In the genomic region with DNA sequence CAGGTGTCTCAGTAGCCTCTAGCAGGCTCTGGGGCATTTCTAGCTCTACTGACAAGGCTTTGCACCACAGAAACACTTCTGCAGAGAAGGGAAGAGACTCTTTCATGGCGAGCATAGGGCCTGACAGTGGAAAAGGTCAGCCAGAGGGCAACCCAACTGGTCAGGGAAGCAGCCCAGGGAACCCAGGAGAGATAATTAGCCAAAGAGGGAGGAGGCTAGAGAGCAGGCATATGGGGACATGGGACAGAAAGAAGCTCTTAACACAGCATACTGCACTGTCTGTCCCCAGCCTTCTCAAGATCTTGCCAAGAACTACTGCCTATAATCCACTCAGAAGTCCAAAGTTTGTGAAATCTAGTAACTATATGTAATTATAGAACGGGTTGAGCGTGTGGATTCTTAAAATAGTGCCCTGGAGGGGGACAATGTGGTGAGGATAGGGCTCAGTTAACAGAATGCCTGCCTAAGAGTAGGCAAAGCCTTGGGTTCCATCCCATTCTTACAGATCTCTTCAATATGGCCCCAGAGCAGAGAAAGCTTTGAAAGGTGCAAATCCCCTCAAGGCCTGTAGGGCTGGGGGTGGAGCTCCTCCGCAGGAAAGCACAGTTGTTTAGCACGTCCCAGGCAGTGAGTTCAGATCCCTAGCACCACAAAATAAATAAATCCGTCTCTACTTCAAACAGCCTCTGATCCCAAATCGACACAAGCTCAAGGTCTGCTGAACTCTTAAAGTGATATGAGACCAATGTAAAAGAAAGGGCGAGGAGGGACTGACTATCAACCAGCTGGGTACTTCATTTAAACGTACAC, we compare ENCODE assay signal across 9 mouse cellular contexts. TPM values are rescaled to one million over a fixed set of nuclear protein-coding genes. Genes with fewer than 3 reads are reported as not detected.
DNase-seq lines count a peak whose midpoint lies in the region; ATAC-seq and TF ChIP-seq lines count a peak whose summit lies in the region.
"Had no signal": no experiment of that assay in that cellular context is flagged by ENCODE, and none has a peak within 500 bp of the region (broad histone marks: within the 10 kb centered on the region; RNA-seq: fewer than 3 reads in every experiment).

No protein-coding gene starts in this region.

- H3K4me3 ChIP-seq in cerebellum, adult 2 months (replicated peaks; ENCODE audit: insufficient read depth, low read depth, low read length), result no peak overlapping the region
- no peak overlapping the region for H3K4me3 ChIP-seq in lung, embryonic 14.5 days (ENCODE audit: low read depth, low read length)
- H3K4me3 ChIP-seq in intestine, embryonic 15.5 days (replicated peaks), result no peak overlapping the region
- peak overlapping the region; percentile 97; the same call in 1 of the 2 replicates for H3K4me3 ChIP-seq in stomach, embryonic 15.5 days (replicated peaks)

- ATAC-seq in lung, embryonic 14.5 days (ENCODE audit: insufficient read depth), result no peak
- no peak for ATAC-seq in intestine, embryonic 15.5 days
- ATAC-seq in stomach, embryonic 15.5 days (ENCODE audit: insufficient read depth, low FRiP score, low read depth), result no peak

- DNase-seq in cerebellum, adult 2 months, result peak; percentile 34 to 37
- no peak for DNase-seq in cerebellum, adult 18-20 months
- no peak for DNase-seq in lung, embryonic 14.5 days
- DNase-seq in lung, postnatal 36 days, result no peak
- DNase-seq in right cerebral cortex, postnatal 14 days, result no peak
- DNase-seq in adrenal gland, adult 18-20 months (ENCODE audit: low spot score in 2 of 2), result no peak

- H3K9ac ChIP-seq in lung, embryonic 14.5 days, result no peak overlapping the region
- H3K9ac ChIP-seq in intestine, embryonic 15.5 days, result no peak overlapping the region
- no peak overlapping the region for H3K9ac ChIP-seq in stomach, embryonic 15.5 days
- H3K9ac ChIP-seq: liver, embryonic 14.5 days had no signal

- peaks cover 19% of the 10 kb centered on the region for H3K4me1 ChIP-seq in cerebellum, adult 2 months (ENCODE audit: control insufficient read depth, insufficient read depth, low read length)
- peaks cover 27% of the 10 kb centered on the region for H3K4me1 ChIP-seq in lung, embryonic 14.5 days (ENCODE audit: insufficient read depth)
- H3K4me1 ChIP-seq in intestine, embryonic 15.5 days (replicated peaks), result peaks cover 62% of the 10 kb centered on the region
- H3K4me1 ChIP-seq in stomach, embryonic 15.5 days, result peaks cover 51% of the 10 kb centered on the region

- 71% methylated on average over 9 of the region's 9 CpGs for WGBS in cerebellum, adult 2 months
- WGBS in lung, embryonic 14.5 days, result 42% methylated on average over 9 of the region's 9 CpGs
- 46% methylated on average over 9 of the region's 9 CpGs for WGBS in intestine, embryonic 15.5 days
- WGBS in stomach, embryonic 15.5 days, result 42% methylated on average over 9 of the region's 9 CpGs

- peak overlapping the region; percentile 93 for H3K4me2 ChIP-seq in lung, embryonic 14.5 days
- peak overlapping the region; percentile 79 for H3K4me2 ChIP-seq in intestine, embryonic 15.5 days (replicated peaks)
- H3K4me2 ChIP-seq in stomach, embryonic 15.5 days, result peak overlapping the region; percentile 83

- H3K27me3 ChIP-seq in cerebellum, adult 2 months (ENCODE audit: control insufficient read depth, insufficient read depth, low read length), result no peaks in the 10 kb centered on the region
- H3K27me3 ChIP-seq in lung, embryonic 14.5 days (ENCODE audit: insufficient read depth, low read length), result no peaks in the 10 kb centered on the region
- H3K27me3 ChIP-seq in intestine, embryonic 15.5 days (replicated peaks), result no peaks in the 10 kb centered on the region
- no peaks in the 10 kb centered on the region for H3K27me3 ChIP-seq in stomach, embryonic 15.5 days (replicated peaks)

- TF ChIP-seq CTCF in cerebellum, adult 2 months (IDR thresholded peaks at IDR 0.05; ENCODE audit: borderline replicate concordance, insufficient read depth, low read depth, low read length), result no peak
- TF ChIP-seq CTCF in lung, embryonic 14.5 days (IDR thresholded peaks at IDR 0.05; ENCODE audit: low read depth), result peak; percentile 24; the same call in 1 of the 2 replicates

- peak overlapping the region; percentile 82 for H3K27ac ChIP-seq in cerebellum, adult 2 months (ENCODE audit: insufficient read depth, low read length)
- H3K27ac ChIP-seq in lung, embryonic 14.5 days (ENCODE audit: low read depth), result no peak overlapping the region
- H3K27ac ChIP-seq in intestine, embryonic 15.5 days, result peak overlapping the region; percentile 33; the same call in 1 of the 2 replicates
- 0 out of 2 replicates have a peak overlapping the region, but pooled peaks have one; percentile 48 for H3K27ac ChIP-seq in stomach, embryonic 15.5 days
- H3K27ac ChIP-seq: liver, embryonic 14.5 days had no signal

- no peaks in the 10 kb centered on the region for H3K9me3 ChIP-seq in lung, embryonic 14.5 days (ENCODE audit: low read depth, low read length)
- no peaks in the 10 kb centered on the region for H3K9me3 ChIP-seq in intestine, embryonic 15.5 days
- H3K9me3 ChIP-seq in stomach, embryonic 15.5 days, result no peaks in the 10 kb centered on the region

- TF ChIP-seq POLR2A in cerebellum, adult 2 months (IDR thresholded peaks at IDR 0.05; ENCODE audit: borderline replicate concordance, insufficient read depth, low read length), result no peak

- H3K36me3 ChIP-seq in lung, embryonic 14.5 days (ENCODE audit: insufficient read depth), result no peaks in the 10 kb centered on the region
- no peaks in the 10 kb centered on the region for H3K36me3 ChIP-seq in intestine, embryonic 15.5 days
- no peaks in the 10 kb centered on the region for H3K36me3 ChIP-seq in stomach, embryonic 15.5 days

RNA-seq across cellular contexts. Expression of gene Lrig1, which starts 4.6 kb away (rescaled TPM):
- 84.5 and 86.2 TPM in 2 replicates for polyA plus RNA-seq in cerebellum, adult 2 months (2012; rRNA removed)
- polyA plus RNA-seq in lung, embryonic 14.5 days (2014; fragmentation: Nextera tagmentation; extraction: Ambion mirVana), result 11.5 and 13.5 TPM in 2 replicates
- polyA plus RNA-seq in intestine, embryonic 15.5 days (2015; fragmentation: Nextera tagmentation; extraction: Ambion mirVana), result 17.1 and 19.5 TPM in 2 replicates
- polyA plus RNA-seq in stomach, embryonic 15.5 days (2015; fragmentation: Nextera tagmentation; extraction: Ambion mirVana), result 25.7 TPM in 2 replicates
- 10 to 100 TPM in 1 of 2 experiments, 1 to 10 TPM in 1; 9.6 to 14.1 TPM for total RNA-seq in adrenal gland, adult 18-20 months (2021)

Comparison
In these comparisons a context has a peak if more than half of its experiments do, and no peak if none do; other contexts are left out.
1. DNase-seq: peak in cerebellum, adult 2 months (2 of 2); none in cerebellum, adult 18-20 months (0 of 2), lung, embryonic 14.5 days (single experiment), lung, postnatal 36 days (single experiment), right cerebral cortex, postnatal 14 days (single experiment) and adrenal gland, adult 18-20 months (0 of 2).
2. Peak in every context shown above with its lines, with median percentiles within 50 percentile points of each other: H3K4me2 ChIP-seq.